Mouse (Mus musculus) heart, embryonic 13.5 days (tissue): ENCODE results near the gene Ercc1. TPM values are rescaled to one million over a fixed set of nuclear protein-coding genes. Genes with fewer than 3 reads are reported as not detected.

ENCODE experiments used
- ATAC-seq: fragments of 200-750 bp; cut with Nextera tagmentation; 2 replicates; pipeline ENCODE4 v1.8.0; 2017; ENCODE audit warnings: moderate TSS enrichment; ENCODE audit not compliant: insufficient number of reproducible peaks, low FRiP score, low TSS enrichment; ENCODE audit errors: extremely low read depth
- H3K27ac ChIP-seq: fragments of 300-500 bp; sonication (generic); replicated peaks from 2 replicates; pipeline ENCODE4 v1.5.1; 2015; ENCODE audit warnings: moderate library complexity, mild to moderate bottlenecking, inconsistent platforms
- H3K27me3 ChIP-seq: fragments of 300-500 bp; sonication (generic); replicated peaks from 2 replicates; pipeline ENCODE4 v1.6.1; 2015; ENCODE audit warnings: mild to moderate bottlenecking, inconsistent platforms
- H3K36me3 ChIP-seq: fragments of 300-500 bp; sonication (generic); 2 replicates; pipeline ENCODE4 v1.6.1; 2015; ENCODE audit warnings: mild to moderate bottlenecking, inconsistent platforms
- H3K4me1 ChIP-seq: fragments of 300-500 bp; sonication (generic); 2 replicates; pipeline ENCODE4 v1.6.1; 2015; ENCODE audit warnings: inconsistent platforms
- H3K4me2 ChIP-seq: fragments of 300-500 bp; sonication (generic); 2 replicates; pipeline ENCODE4 v1.6.1; 2015; ENCODE audit warnings: inconsistent platforms, mild to moderate bottlenecking, moderate library complexity
- H3K4me3 ChIP-seq: fragments of 300-500 bp; sonication (generic); 2 replicates; pipeline ENCODE4 v1.5.1; 2015; ENCODE audit warnings: moderate library complexity, mild to moderate bottlenecking, inconsistent platforms
- H3K9ac ChIP-seq: fragments of 300-500 bp; sonication (generic); 2 replicates; pipeline ENCODE4 v1.6.1; 2015; ENCODE audit warnings: inconsistent platforms, mild to moderate bottlenecking, moderate library complexity
- H3K9me3 ChIP-seq: fragments of 300-500 bp; sonication (generic); 2 replicates; pipeline ENCODE4 v1.6.1; 2016; ENCODE audit warnings: inconsistent platforms
- whole genome bisulfite sequencing: fragments of 180-500 bp; shearing (Covaris S2); methylation state at CpG from one replicate; pipeline ENCODE4 v1.1.7; 2015; ENCODE audit warnings: mixed read lengths; 5-methylcytosine and 5-hydroxymethylcytosine counted together
- polyA plus RNA-seq: library from polyadenylated mRNA; unstranded; fragments of >200 nt; fragmentation: Nextera tagmentation; extraction: Ambion mirVana; gene quantifications from 2 replicates; pipeline ENCODE4 v1.2.1, GENCODE M21; 2015

The Ercc1 gene
- polyA plus RNA-seq, 1 experiment from 2014 or later: 62.7 TPM

DNA sequence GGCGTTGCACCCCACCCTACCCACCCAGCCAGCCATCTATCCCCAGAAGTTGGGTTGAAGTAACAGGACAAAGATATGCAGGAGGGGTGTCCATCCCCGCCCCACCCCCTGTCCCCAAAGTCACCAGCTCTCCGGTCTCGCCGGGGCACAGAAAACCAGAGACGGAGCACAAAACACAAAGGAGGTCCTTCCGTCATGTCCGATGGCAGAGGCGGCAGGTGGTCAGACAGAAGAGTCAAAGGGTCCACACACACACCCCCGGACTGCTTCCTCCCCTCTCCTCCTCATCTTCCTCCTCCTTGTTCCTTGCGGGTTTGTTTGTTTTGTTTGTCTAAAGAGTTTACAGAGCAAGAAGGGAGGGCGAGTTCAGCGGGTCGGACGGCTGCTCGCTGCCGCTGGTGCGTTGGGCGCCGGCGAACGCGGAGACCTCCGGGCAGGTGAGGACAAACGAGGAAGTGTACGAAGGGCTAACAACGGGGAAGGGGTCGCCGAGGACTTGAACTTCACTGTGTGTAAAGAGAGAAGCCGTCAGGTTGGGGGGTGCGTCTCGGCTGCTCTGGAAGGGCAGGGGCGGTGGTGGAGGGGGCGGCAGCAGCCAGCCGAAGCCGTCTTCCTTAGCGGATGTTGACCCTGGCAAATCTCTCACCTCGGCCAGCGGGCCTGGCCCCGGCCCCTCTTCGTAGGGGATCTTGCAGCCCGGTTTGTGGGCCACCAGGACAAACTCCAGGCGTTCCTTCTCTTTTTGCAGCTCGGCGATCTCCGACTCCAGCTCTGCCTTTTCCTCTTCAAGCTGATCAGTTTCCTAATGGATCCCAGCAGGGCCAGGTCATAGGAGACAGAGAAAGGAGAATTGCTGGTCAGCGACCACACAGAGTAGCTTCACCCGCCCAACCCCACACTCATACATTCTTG is 39.8 kb upstream of the Ercc1 start:
- ATAC-seq: no peak
- H3K27me3 ChIP-seq: peaks cover 62% of the 10 kb centered on the region
- peaks cover 49% of the 10 kb centered on the region for H3K4me1 ChIP-seq
- no peak overlapping the region for H3K27ac ChIP-seq
- H3K9me3 ChIP-seq: no peaks in the 10 kb centered on the region
- H3K36me3 ChIP-seq: no peaks in the 10 kb centered on the region
- peak overlapping the region; percentile 52 for H3K4me3 ChIP-seq
- WGBS: 3% methylated on average over 48 of the region's 48 CpGs
- H3K9ac ChIP-seq: peak overlapping the region; percentile 73
- H3K4me2 ChIP-seq: peak overlapping the region; percentile 77

GRCm38 (mm10) chr7:19305413-19305735 is 39.2 kb upstream of the Ercc1 start:
- 9% methylated on average over 6 of the region's 6 CpGs for WGBS
- Histone ChIP-seq H3K4me2 (peak overlapping the region; percentile 77), H3K27ac (no peak overlapping the region), H3K36me3 (no peaks in the 10 kb centered on the region), H3K9me3 (no peaks in the 10 kb centered on the region), H3K4me3 (peak overlapping the region; percentile 52), H3K9ac (peak overlapping the region; percentile 73), H3K4me1 (peaks cover 49% of the 10 kb centered on the region), H3K27me3 (peaks cover 62% of the 10 kb centered on the region)
- no peak for ATAC-seq

GRCm38 (mm10) chr7:19305796-19306765 is 38.5 kb upstream of the Ercc1 start:
- peaks cover 62% of the 10 kb centered on the region for H3K27me3 ChIP-seq
- H3K4me3 ChIP-seq: no peak overlapping the region
- no peak overlapping the region for H3K27ac ChIP-seq
- no peaks in the 10 kb centered on the region for H3K36me3 ChIP-seq
- ATAC-seq: no peak
- H3K9me3 ChIP-seq: no peaks in the 10 kb centered on the region
- H3K9ac ChIP-seq: peak overlapping the region; percentile 42; the same call in 1 of the 2 replicates
- 46% methylated on average over 16 of the region's 16 CpGs for WGBS
- peaks cover 51% of the 10 kb centered on the region for H3K4me1 ChIP-seq
- H3K4me2 ChIP-seq: no peak overlapping the region

- no peaks in the 10 kb centered on the region for H3K36me3 ChIP-seq
- WGBS: 64% methylated on average over 25 of the region's 25 CpGs
- no peak for ATAC-seq
- peak overlapping the region; percentile 100 for H3K4me2 ChIP-seq
- H3K27me3 ChIP-seq: peaks cover 58% of the 10 kb centered on the region
- H3K9ac ChIP-seq: no peak overlapping the region
- H3K27ac ChIP-seq: no peak overlapping the region
- H3K9me3 ChIP-seq: no peaks in the 10 kb centered on the region
- peaks cover 42% of the 10 kb centered on the region for H3K4me1 ChIP-seq
- H3K4me3 ChIP-seq: peak overlapping the region; percentile 68; the same call in 1 of the 2 replicates
Observed at GRCm38 (mm10) chr7:19306819-19307738, 37.5 kb upstream of the Ercc1 start.

DNA sequence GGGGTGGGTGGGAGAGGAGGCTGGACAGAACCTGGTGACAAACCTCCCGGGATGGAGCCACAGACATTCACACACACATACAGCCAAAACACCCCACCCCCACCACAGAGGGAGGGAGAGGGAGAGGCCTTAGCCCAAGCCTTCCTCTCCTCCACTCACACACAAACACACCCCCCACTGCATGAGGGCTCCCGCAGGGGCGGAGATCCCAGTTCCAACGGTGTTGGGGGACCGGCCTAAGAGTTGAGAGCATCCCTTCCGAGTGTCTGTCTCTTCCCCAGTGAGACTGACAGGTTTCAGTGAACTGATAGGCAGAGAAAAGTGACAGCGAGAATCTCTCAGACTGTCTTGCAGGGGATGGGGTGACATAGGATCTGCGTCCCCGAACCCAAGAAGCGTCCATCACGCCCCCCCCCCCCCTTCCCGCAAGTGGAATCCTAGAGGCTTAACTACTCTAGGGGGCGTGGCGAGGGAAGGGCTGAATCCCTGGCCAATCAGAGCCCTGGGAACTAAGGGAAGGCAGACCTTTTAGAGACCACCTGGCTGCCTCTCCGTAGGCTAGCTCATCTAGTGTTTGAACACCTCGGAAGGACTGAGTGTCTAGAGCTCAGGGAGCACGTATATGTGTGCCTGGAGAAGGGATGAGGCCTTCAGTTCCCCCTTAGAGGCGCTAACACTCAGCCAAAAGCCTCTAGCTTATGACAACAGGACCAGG is 36.7 kb upstream of the Ercc1 start:
- peak overlapping the region; percentile 78 for H3K9ac ChIP-seq
- H3K4me3 ChIP-seq: peak overlapping the region; percentile 68
- no peaks in the 10 kb centered on the region for H3K9me3 ChIP-seq
- ATAC-seq: peak; percentile 15; the same call in 1 of the 2 replicates
- peak overlapping the region; percentile 100 for H3K4me2 ChIP-seq
- H3K4me1 ChIP-seq: peaks cover 42% of the 10 kb centered on the region
- peak overlapping the region; percentile 78 for H3K27ac ChIP-seq
- H3K36me3 ChIP-seq: no peaks in the 10 kb centered on the region
- H3K27me3 ChIP-seq: peaks cover 53% of the 10 kb centered on the region
- under 1% methylated on average over 18 of the region's 18 CpGs for WGBS

DNA sequence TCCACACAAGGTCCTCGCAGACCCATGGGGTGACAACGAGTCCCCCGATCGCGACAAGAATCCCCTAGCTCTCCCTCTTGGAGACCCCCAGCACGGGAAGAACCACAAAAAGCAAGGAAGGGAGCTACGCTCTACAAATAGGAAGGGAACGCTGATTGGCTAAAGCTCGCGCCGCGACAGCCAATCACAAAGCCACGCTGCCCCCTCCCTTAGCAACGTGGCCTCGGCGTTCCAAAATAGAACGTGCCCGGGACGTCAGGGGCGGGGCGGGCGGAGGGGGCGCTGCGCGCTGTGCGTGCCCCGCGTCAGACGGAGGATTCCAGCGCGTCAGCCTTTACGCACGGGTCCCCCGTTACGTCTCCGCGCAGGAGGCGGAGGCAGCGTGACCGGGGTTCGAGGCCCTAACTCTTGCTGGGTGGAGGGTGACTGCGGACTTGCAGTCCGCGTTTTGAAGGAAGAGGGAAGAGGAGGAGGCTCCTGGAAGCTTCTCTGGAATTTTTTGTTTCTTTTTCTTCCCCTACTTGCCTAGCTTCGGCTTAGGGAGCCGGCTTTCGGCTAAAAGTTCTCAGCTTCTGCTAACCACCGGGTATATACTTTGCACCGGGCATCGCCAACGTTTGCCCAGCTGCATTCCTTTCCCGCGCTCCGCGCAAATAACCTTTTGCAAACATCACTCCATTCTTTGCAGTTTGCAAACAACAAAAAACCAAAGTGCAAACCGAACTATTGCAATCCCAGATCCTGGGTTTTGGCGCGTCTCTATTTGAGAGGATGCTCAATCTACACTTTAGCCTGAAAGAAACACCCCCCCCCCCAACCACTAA is 35.9 kb upstream of the Ercc1 start:
- ATAC-seq: peak; percentile 75
- peaks cover 38% of the 10 kb centered on the region for H3K4me1 ChIP-seq
- peak overlapping the region; percentile 68 for H3K4me3 ChIP-seq
- H3K36me3 ChIP-seq: no peaks in the 10 kb centered on the region
- H3K4me2 ChIP-seq: peak overlapping the region; percentile 100
- peak overlapping the region; percentile 78 for H3K27ac ChIP-seq
- under 1% methylated on average over 58 of the region's 58 CpGs for WGBS
- no peaks in the 10 kb centered on the region for H3K9me3 ChIP-seq
- H3K9ac ChIP-seq: peak overlapping the region; percentile 81
- H3K27me3 ChIP-seq: peaks cover 52% of the 10 kb centered on the region

GRCm38 (mm10) chr7:19309278-19309883 is 35.2 kb upstream of the Ercc1 start:
- ATAC-seq: no peak
- Histone ChIP-seq H3K27ac (no peak overlapping the region), H3K27me3 (peaks cover 52% of the 10 kb centered on the region), H3K4me2 (peak overlapping the region; percentile 100), H3K4me3 (peak overlapping the region; percentile 68), H3K36me3 (no peaks in the 10 kb centered on the region), H3K4me1 (peaks cover 31% of the 10 kb centered on the region), H3K9ac (peak overlapping the region; percentile 81), H3K9me3 (no peaks in the 10 kb centered on the region)
- WGBS: under 1% methylated on average over 48 of the region's 48 CpGs

DNA sequence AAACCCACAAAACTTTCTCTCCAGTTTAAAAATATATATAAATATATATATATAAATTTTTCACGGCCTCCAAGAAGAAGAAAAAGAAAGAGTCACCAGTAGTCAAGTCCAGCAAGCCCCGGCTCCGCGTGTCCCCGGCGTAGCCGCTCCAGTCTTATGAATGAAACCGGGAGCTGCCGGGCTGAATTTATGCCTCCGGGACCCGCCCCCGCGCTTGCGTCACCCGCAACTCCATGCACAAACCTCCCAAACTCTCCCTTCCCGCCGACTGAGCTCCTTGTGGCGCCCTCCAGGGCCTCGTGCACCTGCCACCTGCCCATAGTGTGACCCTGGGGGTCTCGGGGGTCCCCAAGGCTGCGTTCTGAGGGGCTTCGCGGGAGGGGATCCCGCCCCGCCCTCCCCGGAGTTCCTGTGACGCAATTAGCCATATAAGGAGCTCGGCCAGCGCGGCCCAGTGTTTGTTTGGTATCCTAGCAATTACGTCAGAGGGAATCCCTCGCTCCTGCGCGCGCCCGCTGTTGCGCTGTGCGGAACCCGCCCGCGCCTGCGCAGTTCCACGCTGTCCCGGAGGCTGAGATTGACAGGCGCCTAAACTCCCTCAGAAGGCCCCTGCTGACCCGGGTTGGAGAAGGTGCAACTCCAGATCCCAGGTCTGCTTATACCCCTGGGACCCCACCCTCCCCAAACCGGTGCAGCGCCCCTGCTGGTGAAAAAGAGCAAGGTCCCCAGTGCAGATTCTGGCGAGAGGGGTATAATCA is 34.5 kb upstream of the Ercc1 start, which contains the start of gene Fosb:
TSS of gene Fosb (minus strand) at position 168 of the 758 bp plus-strand sequence.
- Histone ChIP-seq H3K4me3 (peak within 1 kb of the TSS; percentile 68), H3K27me3 (peaks cover 51% of the 10 kb centered on the region), H3K36me3 (no peaks in the 10 kb centered on the region), H3K9ac (peak within 1 kb of the TSS; percentile 81), H3K27ac (peak within 1 kb of the TSS; percentile 78; the same call in 1 of the 2 replicates), H3K4me2 (peak within 1 kb of the TSS; percentile 100), H3K4me1 (peaks cover 24% of the 10 kb centered on the region), H3K9me3 (no peaks in the 10 kb centered on the region)
- WGBS: under 1% methylated on average over 49 of the region's 49 CpGs
- ATAC-seq: peak; percentile 78

GRCm38 (mm10) chr7:19311991-19312390 is 32.6 kb upstream of the Ercc1 start:
- WGBS: 34% methylated on average over 4 of the region's 4 CpGs
- Histone ChIP-seq H3K4me3 (no peak overlapping the region), H3K27me3 (peaks cover 44% of the 10 kb centered on the region), H3K36me3 (no peaks in the 10 kb centered on the region), H3K9me3 (no peaks in the 10 kb centered on the region), H3K27ac (no peak overlapping the region), H3K4me2 (no peak overlapping the region), H3K9ac (no peak overlapping the region), H3K4me1 (peaks cover 26% of the 10 kb centered on the region)
- no peak for ATAC-seq
